Mouse (Mus musculus) limb, embryonic 10.5 days (tissue): Measurements from ENCODE around the gene Sp2. TPM values are rescaled to one million over a fixed set of nuclear protein-coding genes. Genes with fewer than 3 reads are reported as not detected.

Experiments
- DNase-seq: peaks from one replicate; pipeline ENCODE4 v3.0.0-alpha.2; 2017; ENCODE audit warnings: low spot score
- H3K27ac ChIP-seq: fragments of 300-500 bp; sonication (generic); 2 replicates; pipeline ENCODE4 v1.5.1; 2016; ENCODE audit warnings: mild to moderate bottlenecking
- H3K27me3 ChIP-seq: fragments of 300-500 bp; sonication (generic); 2 replicates; pipeline ENCODE4 v1.6.1; 2016; ENCODE audit warnings: low read depth, mild to moderate bottlenecking; ENCODE audit not compliant: poor library complexity, severe bottlenecking
- H3K36me3 ChIP-seq: fragments of 300-500 bp; sonication (generic); 2 replicates; pipeline ENCODE4 v1.6.1; 2016; ENCODE audit warnings: mild to moderate bottlenecking, moderate library complexity
- H3K4me1 ChIP-seq: fragments of 300-500 bp; sonication (generic); 2 replicates; pipeline ENCODE4 v1.6.1; 2016
- H3K4me3 ChIP-seq: fragments of 300-500 bp; sonication (generic); 2 replicates; pipeline ENCODE4 v1.5.1; 2016; ENCODE audit warnings: mild to moderate bottlenecking, moderate library complexity
- H3K9me3 ChIP-seq: fragments of 300-500 bp; sonication (generic); replicated peaks from 2 replicates; pipeline ENCODE4 v1.6.1; 2016; ENCODE audit warnings: mild to moderate bottlenecking
- WGBS: fragments of 180-500 bp; shearing (Covaris S2); methylation state at CpG from one replicate; pipeline ENCODE4 v1.1.7; 2016; 5-methylcytosine and 5-hydroxymethylcytosine counted together
- polyA plus RNA-seq: library from polyadenylated mRNA; unstranded; fragments of >200 nt; fragmentation: Nextera tagmentation; extraction: Ambion mirVana; gene quantifications from 2 replicates; pipeline ENCODE4 v1.2.1, GENCODE M21; 2016

Gene Sp2
- polyA plus RNA-seq, 1 experiment from 2014 or later: 28.1 TPM

DNA sequence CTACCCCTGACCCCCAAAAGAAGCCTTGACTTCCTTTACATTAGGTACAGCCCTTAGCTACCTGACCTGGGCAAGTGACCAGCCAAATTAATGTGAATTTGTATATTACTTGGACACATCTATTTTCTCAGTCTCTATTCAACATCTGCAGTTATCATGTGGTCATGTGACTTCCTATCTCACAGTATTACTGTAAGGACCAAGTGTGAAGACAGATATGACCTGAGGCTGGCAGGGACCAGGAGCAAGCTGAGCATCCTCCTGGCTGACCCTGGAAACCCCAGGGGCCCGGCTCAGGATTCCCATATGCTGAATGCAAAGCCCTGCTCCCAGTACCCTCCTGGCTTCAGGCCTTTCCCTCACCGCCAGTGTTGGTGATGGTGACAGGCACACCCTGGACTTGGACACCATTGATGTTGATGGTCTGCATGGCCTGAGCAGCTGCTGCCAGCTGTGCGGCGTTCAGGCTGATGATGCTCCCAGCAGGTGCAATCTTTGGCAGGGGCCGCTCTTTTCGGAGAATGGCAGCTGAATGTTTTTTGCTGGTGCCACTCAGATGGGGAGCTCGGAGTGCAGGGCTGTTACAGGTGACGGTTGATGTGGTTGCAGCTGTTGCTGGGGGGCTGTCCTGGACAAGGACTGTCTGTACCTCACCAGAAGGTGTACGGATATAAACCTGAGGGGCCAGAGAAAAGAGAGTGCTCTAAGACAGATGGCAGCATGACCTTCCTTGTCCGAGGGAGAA is 25.5 kb downstream of the Sp2 start:
- H3K9me3 ChIP-seq: no peaks in the 10 kb centered on the region
- no peak for DNase-seq
- WGBS: 92% methylated on average over 10 of the region's 10 CpGs
- H3K4me3 ChIP-seq: no peak overlapping the region
- no peak overlapping the region for H3K27ac ChIP-seq
- no peaks in the 10 kb centered on the region for H3K4me1 ChIP-seq
- peaks cover 96% of the 10 kb centered on the region for H3K36me3 ChIP-seq
- no peaks in the 10 kb centered on the region for H3K27me3 ChIP-seq

DNA sequence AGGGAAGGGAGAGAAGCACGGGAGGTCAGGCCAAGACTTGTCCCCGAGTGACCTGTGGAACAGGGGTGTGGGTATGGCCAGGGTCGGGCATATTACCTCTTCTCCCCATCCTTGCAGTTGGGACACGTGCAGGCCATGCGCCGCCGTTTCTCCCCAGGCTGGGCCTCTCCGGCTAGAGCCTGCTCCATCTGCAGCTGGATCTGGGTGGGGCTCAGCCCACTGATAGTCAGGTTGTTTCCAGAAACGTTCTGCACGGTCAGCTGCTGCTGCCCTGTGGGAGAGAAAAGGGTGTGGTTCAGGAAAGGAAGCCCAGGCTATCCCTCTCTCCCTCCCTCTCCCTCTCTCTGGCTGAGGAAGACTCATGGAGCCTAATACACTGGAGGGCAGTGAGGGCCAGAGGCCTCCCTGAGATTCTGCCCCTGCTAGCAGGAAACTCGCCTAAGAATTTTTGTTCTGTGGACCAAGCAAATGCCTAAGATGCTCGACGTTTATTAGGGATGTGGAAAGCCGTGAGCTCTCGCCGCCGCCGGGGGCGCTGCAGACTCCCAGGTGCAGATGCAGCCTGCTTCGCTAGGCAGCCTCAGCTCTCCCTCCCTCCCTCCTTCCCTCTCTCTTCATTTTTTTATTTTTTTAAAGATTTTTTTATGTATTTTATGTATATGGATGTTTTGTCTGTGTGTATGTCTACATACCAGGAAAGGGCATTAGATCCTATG is 26.6 kb downstream of the Sp2 start:
- Histone ChIP-seq H3K36me3 (peaks cover 96% of the 10 kb centered on the region), H3K27me3 (no peaks in the 10 kb centered on the region), H3K27ac (no peak overlapping the region), H3K9me3 (no peaks in the 10 kb centered on the region), H3K4me1 (no peaks in the 10 kb centered on the region), H3K4me3 (no peak overlapping the region)
- WGBS: 70% methylated on average over 20 of the region's 20 CpGs
- DNase-seq: peak; percentile 48

DNA sequence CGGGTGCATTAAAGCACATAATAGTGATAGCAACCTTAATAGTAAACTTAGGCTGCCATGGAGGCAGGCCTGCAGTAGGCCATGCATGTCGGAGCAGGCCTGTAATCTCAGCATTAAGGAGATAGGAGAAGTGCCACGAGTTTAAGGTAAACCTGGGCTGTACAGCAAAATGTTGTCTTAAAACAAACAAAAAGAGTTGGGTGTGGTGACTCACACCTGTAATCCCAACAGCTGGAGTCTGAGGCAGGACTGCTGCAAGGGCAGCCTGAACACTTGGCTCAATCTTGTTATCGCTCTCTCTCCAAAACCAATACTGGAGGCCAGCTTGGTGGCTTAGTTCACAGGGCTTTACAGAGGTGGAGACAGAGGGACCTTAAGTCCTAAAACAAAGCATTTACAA is 27.7 kb downstream of the Sp2 start:
- H3K27ac ChIP-seq: no peak overlapping the region
- no peaks in the 10 kb centered on the region for H3K27me3 ChIP-seq
- peaks cover 96% of the 10 kb centered on the region for H3K36me3 ChIP-seq
- WGBS: 90% methylated on average over 4 of the region's 4 CpGs
- no peaks in the 10 kb centered on the region for H3K9me3 ChIP-seq
- H3K4me1 ChIP-seq: no peaks in the 10 kb centered on the region
- H3K4me3 ChIP-seq: no peak overlapping the region
- no peak for DNase-seq

DNA sequence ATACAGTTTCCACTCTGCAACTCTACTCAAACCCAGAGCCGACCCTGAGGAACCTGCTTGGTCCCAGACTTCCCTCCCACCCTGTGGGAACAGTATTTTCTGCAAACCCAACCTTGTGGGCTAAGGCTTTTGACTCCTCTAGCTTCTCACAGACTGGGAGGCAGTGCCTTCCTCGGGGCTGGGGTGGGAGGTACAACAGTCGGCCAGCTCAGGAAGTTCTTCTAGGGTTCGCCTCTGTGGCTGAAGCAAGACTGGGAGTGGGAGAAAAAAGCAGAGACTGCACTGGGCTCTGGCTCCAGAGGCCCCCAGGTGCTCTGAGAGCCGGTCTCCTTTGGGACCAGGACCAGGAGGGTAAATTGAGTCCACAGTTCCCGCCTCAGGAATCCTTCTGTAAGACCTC is 29.9 kb downstream of the Sp2 start:
- Histone ChIP-seq H3K9me3 (no peaks in the 10 kb centered on the region), H3K27ac (no peak overlapping the region), H3K27me3 (no peaks in the 10 kb centered on the region), H3K4me1 (no peaks in the 10 kb centered on the region), H3K36me3 (peaks cover 84% of the 10 kb centered on the region), H3K4me3 (no peak overlapping the region)
- no peak for DNase-seq
- 81% methylated on average over 6 of the region's 6 CpGs for WGBS

DNA sequence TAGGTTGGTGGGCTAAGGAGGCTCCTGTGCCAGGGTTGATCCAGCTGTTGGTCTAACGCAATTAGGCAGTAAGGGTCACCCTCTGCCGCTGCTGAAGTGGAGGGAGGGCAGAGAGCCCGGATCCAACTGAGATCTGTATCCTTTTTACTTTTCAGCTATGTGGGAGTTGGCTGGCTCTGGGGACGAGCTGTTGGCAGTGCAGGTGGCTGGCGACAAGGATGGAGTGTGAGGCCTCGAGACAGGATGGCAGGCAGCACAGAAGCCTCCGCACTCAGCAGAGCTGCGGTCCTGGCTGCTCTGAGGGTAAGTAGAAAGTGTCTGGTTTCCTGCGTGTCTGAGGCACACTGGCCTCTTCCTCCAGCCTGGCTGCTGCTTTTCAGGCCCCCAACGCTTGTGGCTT is 30.3 kb downstream of the Sp2 start:
- Histone ChIP-seq H3K9me3 (no peaks in the 10 kb centered on the region), H3K4me3 (no peak overlapping the region), H3K27ac (no peak overlapping the region), H3K4me1 (no peaks in the 10 kb centered on the region), H3K36me3 (peaks cover 80% of the 10 kb centered on the region), H3K27me3 (no peaks in the 10 kb centered on the region)
- WGBS: 90% methylated on average over 10 of the region's 10 CpGs
- no peak for DNase-seq

DNA sequence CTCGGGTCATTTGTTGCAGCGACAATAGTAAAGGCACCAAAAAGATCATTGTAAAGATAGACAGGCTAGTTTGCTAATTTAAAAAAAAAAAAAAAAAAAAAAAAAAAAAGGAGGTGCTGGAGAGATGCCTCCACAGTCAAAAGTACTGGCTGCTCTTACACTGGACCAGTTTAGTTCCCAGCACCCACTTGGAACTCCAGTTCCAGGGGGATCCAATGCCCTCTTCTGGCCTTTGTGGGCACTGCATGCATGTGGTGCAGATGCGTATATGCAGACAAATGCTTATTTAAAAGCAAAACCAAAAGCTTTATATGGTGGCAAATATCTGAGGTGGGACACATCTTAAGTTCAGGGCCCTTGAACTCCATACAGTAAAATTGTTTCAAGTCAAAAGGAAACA is 32.0 kb downstream of the Sp2 start:
- no peak for DNase-seq
- H3K4me3 ChIP-seq: no peak overlapping the region
- H3K9me3 ChIP-seq: no peaks in the 10 kb centered on the region
- H3K27ac ChIP-seq: no peak overlapping the region
- H3K27me3 ChIP-seq: no peaks in the 10 kb centered on the region
- peaks cover 63% of the 10 kb centered on the region for H3K36me3 ChIP-seq
- H3K4me1 ChIP-seq: peaks cover 10% of the 10 kb centered on the region
- 97% methylated on average over 3 of the region's 3 CpGs for WGBS

DNA sequence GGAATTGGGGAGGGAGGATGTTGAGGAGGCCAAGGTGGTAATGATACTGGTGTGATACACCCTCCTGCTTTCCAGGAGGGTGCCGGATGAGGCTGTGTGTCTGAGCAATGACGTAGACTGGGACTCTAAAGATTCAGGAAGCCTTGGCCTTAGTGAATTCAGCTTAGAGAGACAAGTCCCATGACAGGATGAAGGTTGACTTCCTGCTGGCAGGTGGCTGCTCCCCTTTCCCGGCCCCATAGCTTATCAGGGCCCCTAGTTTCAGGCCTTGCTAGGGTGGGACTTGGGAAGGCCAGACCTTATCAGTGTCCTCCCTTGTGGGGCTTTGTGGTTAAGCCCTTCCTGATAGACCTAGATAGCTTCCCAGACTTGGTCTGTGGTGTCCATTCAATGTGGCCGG is 34.9 kb downstream of the Sp2 start:
- Histone ChIP-seq H3K27ac (no peak overlapping the region), H3K27me3 (peaks cover 6% of the 10 kb centered on the region; the same call in 1 of the 2 replicates), H3K4me1 (peaks cover 30% of the 10 kb centered on the region), H3K4me3 (no peak overlapping the region), H3K36me3 (peaks cover 35% of the 10 kb centered on the region), H3K9me3 (no peaks in the 10 kb centered on the region)
- WGBS: 87% methylated on average over 4 of the region's 4 CpGs
- DNase-seq: no peak

DNA sequence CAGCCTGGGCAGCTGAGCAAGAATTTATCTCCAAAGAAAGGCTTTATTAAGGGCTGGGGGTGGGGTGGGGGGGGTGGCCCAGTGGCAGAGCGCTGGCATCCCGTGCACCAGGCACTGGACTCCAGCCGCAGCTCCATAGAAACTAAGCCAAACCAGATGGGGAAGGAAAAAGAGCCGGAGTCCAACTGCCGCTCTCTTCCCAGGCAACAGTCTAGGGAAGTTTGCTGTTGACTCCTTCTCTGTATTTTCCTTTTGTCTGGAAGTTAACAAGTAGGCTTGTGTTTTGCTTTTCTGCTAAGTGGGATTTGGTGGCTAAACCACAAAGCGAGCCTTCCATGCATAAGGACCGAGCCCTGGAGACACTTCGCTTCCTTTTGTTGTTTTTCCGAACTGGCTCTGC is 36.3 kb downstream of the Sp2 start:
- Histone ChIP-seq H3K4me3 (no peak overlapping the region), H3K4me1 (peaks cover 30% of the 10 kb centered on the region), H3K36me3 (peaks cover 22% of the 10 kb centered on the region), H3K27me3 (peaks cover 13% of the 10 kb centered on the region; the same call in 1 of the 2 replicates), H3K27ac (peak overlapping the region; percentile 61; the same call in 1 of the 2 replicates), H3K9me3 (no peaks in the 10 kb centered on the region)
- WGBS: 76% methylated on average over 9 of the region's 9 CpGs
- DNase-seq: no peak

DNA sequence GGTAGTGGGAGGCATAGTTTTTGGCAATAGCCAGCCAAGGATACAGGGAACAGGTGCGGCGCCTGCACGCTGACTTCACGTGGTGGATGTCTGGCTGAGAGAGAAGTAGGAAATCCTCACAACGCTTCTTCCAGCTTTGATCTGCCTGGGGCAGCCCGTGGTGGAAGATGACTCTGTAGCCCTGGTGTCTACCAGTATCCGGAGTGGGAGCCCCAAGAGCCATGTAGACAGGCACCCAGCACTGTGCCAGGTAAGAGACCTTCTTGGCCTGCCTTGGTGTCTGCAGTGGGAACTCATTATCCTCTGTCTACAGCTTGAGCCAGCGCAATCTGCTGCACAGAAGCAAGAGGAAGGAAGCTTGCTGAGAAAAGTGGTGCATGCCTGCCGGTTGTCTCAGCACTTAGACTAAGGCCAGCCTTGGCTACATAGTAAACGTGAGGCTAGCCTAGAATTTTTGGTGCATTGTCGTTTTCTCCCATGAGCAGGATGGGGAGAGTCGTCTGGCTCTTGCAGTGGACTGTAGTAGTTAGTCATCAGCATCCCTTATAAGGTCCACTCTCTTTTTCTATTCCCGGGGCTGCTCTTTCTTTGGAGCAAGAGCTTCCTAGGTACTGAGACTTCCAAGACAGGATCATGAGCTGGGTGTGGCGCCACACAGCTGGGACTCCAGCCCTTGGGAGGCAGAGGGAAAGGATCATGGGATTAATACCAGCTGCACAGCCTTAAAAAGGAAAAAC is 37.7 kb downstream of the Sp2 start:
- Histone ChIP-seq H3K4me3 (peak overlapping the region; percentile 69), H3K4me1 (peaks cover 30% of the 10 kb centered on the region), H3K27me3 (peaks cover 13% of the 10 kb centered on the region; the same call in 1 of the 2 replicates), H3K9me3 (no peaks in the 10 kb centered on the region), H3K27ac (peak overlapping the region; percentile 70), H3K36me3 (peaks cover 7% of the 10 kb centered on the region)
- 83% methylated on average over 14 of the region's 14 CpGs for WGBS
- no peak for DNase-seq

DNA sequence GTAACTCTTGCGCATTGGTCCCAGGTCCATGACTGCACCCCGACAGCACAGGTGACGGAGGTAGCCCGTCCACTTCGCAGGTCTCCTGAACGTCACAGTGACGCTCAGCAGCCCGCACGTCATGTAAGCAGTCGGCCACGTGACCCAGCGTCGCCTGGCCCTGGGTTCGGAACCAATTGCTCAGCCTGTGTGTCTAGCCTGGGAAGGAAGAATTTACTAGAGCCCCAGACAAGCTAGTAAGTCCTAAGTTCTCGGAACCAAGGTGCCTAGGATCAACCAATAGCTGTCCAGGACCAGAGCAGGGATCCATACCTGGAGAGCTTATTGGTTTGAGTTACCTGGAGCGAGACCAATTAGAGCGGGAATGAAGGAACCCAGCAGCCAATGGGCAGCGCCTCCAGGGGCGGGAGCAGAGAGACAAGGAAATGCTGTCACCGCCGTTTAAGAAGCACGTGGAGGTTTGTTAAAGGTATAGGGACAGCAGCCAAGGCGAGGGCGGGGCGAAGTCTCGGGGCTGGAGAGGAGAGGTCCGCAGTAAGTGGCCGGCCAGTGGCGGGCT is 38.9 kb downstream of the Sp2 start, which contains the start of gene Pnpo:
Gene Pnpo (minus strand): TSS at position 241 of the 559 bp plus-strand sequence.
- Histone ChIP-seq H3K9me3 (no peaks in the 10 kb centered on the region), H3K27ac (peak within 1 kb of the TSS; percentile 70), H3K36me3 (no peaks in the 10 kb centered on the region), H3K4me1 (peaks cover 30% of the 10 kb centered on the region), H3K4me3 (peak within 1 kb of the TSS; percentile 69), H3K27me3 (peaks cover 13% of the 10 kb centered on the region; the same call in 1 of the 2 replicates)
- WGBS: under 1% methylated on average over 29 of the region's 29 CpGs
- DNase-seq: peak; percentile 85

DNA sequence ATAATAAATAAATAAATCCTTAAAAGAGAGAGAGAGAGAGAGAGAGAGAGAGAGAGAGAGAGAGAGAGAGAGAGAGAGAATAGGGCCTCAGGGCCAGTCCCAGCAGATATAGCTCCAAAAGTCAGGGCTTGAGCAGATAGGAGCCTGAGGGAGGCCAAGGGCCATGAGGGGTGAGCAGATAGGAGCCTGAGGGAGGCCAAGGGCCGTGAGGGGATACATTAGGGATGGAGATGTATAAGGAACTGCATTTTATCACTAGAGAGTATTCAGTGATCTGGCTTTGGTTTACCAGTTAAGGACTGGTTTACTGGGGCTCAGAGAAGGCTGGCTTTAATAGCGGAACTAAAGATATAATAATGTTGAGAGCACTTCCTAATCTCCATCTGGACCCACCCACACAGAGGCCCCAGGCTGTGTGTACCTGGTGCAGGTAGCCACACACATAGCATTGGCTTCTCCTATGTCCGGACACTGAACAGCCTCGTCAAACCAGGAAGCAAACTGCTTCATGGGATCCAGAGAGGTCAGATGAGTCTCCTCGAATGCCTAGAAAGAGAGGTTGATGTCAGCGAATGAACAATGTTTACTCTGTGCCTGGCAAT is 40.7 kb downstream of the Sp2 start:
- Histone ChIP-seq H3K27me3 (peaks cover 13% of the 10 kb centered on the region; the same call in 1 of the 2 replicates), H3K9me3 (no peaks in the 10 kb centered on the region), H3K4me1 (peaks cover 30% of the 10 kb centered on the region), H3K36me3 (no peaks in the 10 kb centered on the region), H3K27ac (no peak overlapping the region), H3K4me3 (no peak overlapping the region)
- DNase-seq: no peak
- WGBS: 85% methylated on average over 6 of the region's 6 CpGs
